Mouse (Mus musculus): ENCODE results near the gene Naa80. TPM values are rescaled to one million over a fixed set of nuclear protein-coding genes. Genes with fewer than 3 reads are reported as not detected.
"Not testable (repeated sequence)": the region's sequence is repeated elsewhere in the genome, so short reads cannot be mapped to it uniquely, and the experiment has no call there.

Gene Naa80
- total and polyA plus RNA-seq, 3 experiments = 15.9 to 111 (median 19.2) TPM

- no peak for DNase-seq
Observed at GRCm38 (mm10) chr9:107571534-107572326, 7.0 kb upstream of the Naa80 start.

GRCm38 (mm10) chr9:107572327-107572662, 6.4 kb upstream of the Naa80 start:
- DNase-seq = no peak

GRCm38 (mm10) chr9:107573774-107574173, 4.9 kb upstream of the Naa80 start:
- not testable (repeated sequence) for DNase-seq

- no peak for DNase-seq
Observed at GRCm38 (mm10) chr9:107575579-107576356, 2.9 kb upstream of the Naa80 start.

GRCm38 (mm10) chr9:107576357-107577107, 2.2 kb upstream of the Naa80 start, which contains the start of gene Hyal1:
TSS of gene Hyal1 (plus strand) at chr9:107576927.
- peak; percentile 92 for DNase-seq

GRCm38 (mm10) chr9:107577871-107578270, 816 bp upstream of the Naa80 start:
- DNase-seq = peak; percentile 54

GRCm38 (mm10) chr9:107579023-107579900, 575 bp downstream of the Naa80 start:
- peak; percentile 71 for DNase-seq

- DNase-seq = peak; percentile 94
Observed at GRCm38 (mm10) chr9:107580501-107581317, 2.0 kb downstream of the Naa80 start, which contains the start of gene Hyal3. TSS of gene Hyal3 (plus strand) at chr9:107580818.

GRCm38 (mm10) chr9:107581584-107581983, 2.9 kb downstream of the Naa80 start:
- no peak for DNase-seq

- DNase-seq = no peak
Observed at GRCm38 (mm10) chr9:107582509-107583062, 3.9 kb downstream of the Naa80 start.

GRCm38 (mm10) chr9:107583174-107583573, 4.5 kb downstream of the Naa80 start:
- DNase-seq = no peak

- no peak for DNase-seq
Observed at GRCm38 (mm10) chr9:107586504-107586903, 7.8 kb downstream of the Naa80 start.

- DNase-seq = peak; percentile 98
Observed at GRCm38 (mm10) chr9:107586974-107587832, 8.5 kb downstream of the Naa80 start, which contains the start of gene Ifrd2. TSS of gene Ifrd2 (plus strand) at chr9:107587642.

GRCm38 (mm10) chr9:107587833-107588639, 9.3 kb downstream of the Naa80 start:
- DNase-seq = peak; percentile 80

- DNase-seq = no peak
Observed at GRCm38 (mm10) chr9:107590058-107590772, 11.5 kb downstream of the Naa80 start.

GRCm38 (mm10) chr9:107590773-107591060, 12.0 kb downstream of the Naa80 start:
- no peak for DNase-seq

- DNase-seq = no peak
Observed at GRCm38 (mm10) chr9:107593101-107593976, 14.7 kb downstream of the Naa80 start.
